Mouse (Mus musculus) intestine, embryonic 14.5 days (tissue): ENCODE data around the gene Trmt1l. TPM values are rescaled to one million over a fixed set of nuclear protein-coding genes. Genes with fewer than 3 reads are reported as not detected.

Experiments
- ATAC-seq: fragments of 200-750 bp; cut with Nextera tagmentation; replicated peaks from 2 replicates; pipeline ENCODE4 v1.8.0; 2017; ENCODE audit warnings: low read depth, moderate number of reproducible peaks, moderate TSS enrichment, moderate library complexity; ENCODE audit not compliant: low FRiP score, low TSS enrichment
- DNase-seq: peaks from one replicate; pipeline ENCODE4 v3.0.0-alpha.2; 2018; ENCODE audit warnings: low spot score
- H3K27ac ChIP-seq: fragments of 300-500 bp; sonication (generic); 2 replicates; pipeline ENCODE4 v1.5.1; 2014; ENCODE audit warnings: low read depth, mild to moderate bottlenecking, control low read depth
- H3K27me3 ChIP-seq: fragments of 300-500 bp; sonication (generic); replicated peaks from 2 replicates; pipeline ENCODE4 v1.6.1; 2014; ENCODE audit warnings: low read length, control low read depth; ENCODE audit not compliant: control insufficient read depth, insufficient read depth
- H3K36me3 ChIP-seq: fragments of 300-500 bp; sonication (generic); 2 replicates; pipeline ENCODE4 v1.6.1; 2014; ENCODE audit warnings: low read length, control low read depth; ENCODE audit not compliant: control insufficient read depth, insufficient read depth
- H3K4me1 ChIP-seq: fragments of 300-500 bp; sonication (generic); replicated peaks from 2 replicates; pipeline ENCODE4 v1.6.1; 2014; ENCODE audit warnings: low read length, control low read depth, mixed read lengths; ENCODE audit not compliant: control insufficient read depth, insufficient read depth
- H3K4me2 ChIP-seq: fragments of 300-500 bp; sonication (generic); 2 replicates; pipeline ENCODE4 v1.6.1; 2014; ENCODE audit warnings: low read length
- H3K4me3 ChIP-seq: fragments of 300-500 bp; sonication (generic); 2 replicates; pipeline ENCODE4 v1.5.1; 2014; ENCODE audit warnings: low read depth, low read length, control low read depth, mixed read lengths
- H3K9ac ChIP-seq: fragments of 300-500 bp; sonication (generic); 2 replicates; pipeline ENCODE4 v1.6.1; 2014; ENCODE audit warnings: mild to moderate bottlenecking, low read length
- H3K9me3 ChIP-seq: fragments of 300-500 bp; sonication (generic); 2 replicates; pipeline ENCODE4 v1.6.1; 2016; ENCODE audit warnings: low read length, control low read depth; ENCODE audit not compliant: control insufficient read depth
- WGBS: fragments of 180-500 bp; shearing (Covaris S2); extraction: QIAGEN DNeasy Blood & Tissue Kit; methylation state at CpG from one replicate; pipeline ENCODE4 v1.1.7; 2014; 5-methylcytosine and 5-hydroxymethylcytosine counted together
- polyA plus RNA-seq: library from polyadenylated mRNA; unstranded; fragments of >200 nt; fragmentation: Nextera tagmentation; extraction: Ambion mirVana; gene quantifications from 2 replicates; pipeline ENCODE4 v1.2.1, GENCODE M21; 2014

The Trmt1l gene
- polyA plus RNA-seq, 1 experiment from 2014 or later, result 38.7 TPM

- 96% methylated on average over 1 of the region's 1 CpGs for WGBS
- Histone ChIP-seq H3K4me2 (no peak overlapping the region), H3K27ac (no peak overlapping the region), H3K27me3 (no peaks in the 10 kb centered on the region), H3K4me1 (no peaks in the 10 kb centered on the region; the same call in 1 of the 2 replicates), H3K36me3 (peaks cover 31% of the 10 kb centered on the region), H3K4me3 (no peak overlapping the region), H3K9ac (no peak overlapping the region), H3K9me3 (no peaks in the 10 kb centered on the region)
- ATAC-seq, result no peak
- no peak for DNase-seq
Observed at GRCm38 (mm10) chr1:151482497-151482896, 54.2 kb downstream of the Trmt1l start.

DNA sequence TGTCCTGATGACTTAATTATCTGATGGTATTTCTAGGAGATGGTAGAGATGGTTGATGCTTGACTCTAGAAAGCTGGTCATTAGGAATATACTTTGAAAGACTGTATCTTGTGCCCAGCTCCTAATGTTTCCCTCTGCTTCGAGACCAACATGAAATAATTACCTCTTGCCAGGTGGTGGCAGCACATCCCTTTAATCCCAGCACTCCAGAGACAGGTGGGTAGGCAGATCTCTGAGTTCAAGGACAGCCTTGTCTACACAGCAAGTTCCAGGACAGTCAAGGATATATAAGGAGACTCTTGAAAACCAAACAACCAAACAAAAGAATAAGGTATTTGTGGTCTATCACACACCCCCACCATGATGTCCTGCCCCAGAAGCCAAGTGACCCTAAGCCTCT is 55.2 kb downstream of the Trmt1l start:
- no peak for ATAC-seq

DNA sequence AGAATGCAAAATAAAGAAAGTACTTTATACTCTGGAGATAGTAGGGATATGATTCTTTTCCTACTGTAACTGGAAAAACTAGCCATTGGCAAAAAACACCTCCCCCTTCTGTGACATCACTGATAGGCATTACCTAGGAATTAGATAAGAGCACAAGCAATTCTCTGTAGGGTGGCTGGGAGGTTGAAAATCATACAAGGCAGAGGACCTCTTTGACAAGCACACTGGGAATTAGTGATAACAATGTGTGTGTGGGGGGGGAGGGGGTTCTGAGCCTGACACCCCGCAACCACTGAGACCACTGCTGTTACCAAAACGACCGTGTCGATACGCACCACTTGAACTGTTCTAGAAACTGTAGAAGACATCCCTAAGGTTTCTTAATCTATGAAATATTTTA is 56.4 kb downstream of the Trmt1l start:
- no peak overlapping the region for H3K4me2 ChIP-seq
- H3K36me3 ChIP-seq, result peaks cover 19% of the 10 kb centered on the region
- H3K9ac ChIP-seq, result no peak overlapping the region
- H3K4me1 ChIP-seq, result no peaks in the 10 kb centered on the region; the same call in none of the 2 replicates
- no peaks in the 10 kb centered on the region for H3K9me3 ChIP-seq
- H3K27ac ChIP-seq, result no peak overlapping the region
- no peak overlapping the region for H3K4me3 ChIP-seq
- H3K27me3 ChIP-seq, result no peaks in the 10 kb centered on the region
- WGBS, result 95% methylated on average over 5 of the region's 5 CpGs
- DNase-seq, result no peak
- ATAC-seq, result no peak

More for the DNA sequence above, 55.2 kb downstream of the Trmt1l start:
- no peaks in the 10 kb centered on the region for H3K27me3 ChIP-seq
- peaks cover 20% of the 10 kb centered on the region for H3K36me3 ChIP-seq
- no peak overlapping the region for H3K27ac ChIP-seq
- H3K9ac ChIP-seq, result no peak overlapping the region
- DNase-seq, result no peak
- no peak overlapping the region for H3K4me3 ChIP-seq
- no peaks in the 10 kb centered on the region; the same call in none of the 2 replicates for H3K4me1 ChIP-seq
- H3K9me3 ChIP-seq, result no peaks in the 10 kb centered on the region
- H3K4me2 ChIP-seq, result no peak overlapping the region
- 59% methylated on average over 1 of the region's 1 CpGs for WGBS

GRCm38 (mm10) chr1:151489806-151490205 is 61.5 kb downstream of the Trmt1l start:
- H3K4me2 ChIP-seq, result no peak overlapping the region
- no peak overlapping the region for H3K9ac ChIP-seq
- DNase-seq, result no peak
- WGBS, result 83% methylated on average over 6 of the region's 6 CpGs
- no peak overlapping the region for H3K27ac ChIP-seq
- no peaks in the 10 kb centered on the region for H3K27me3 ChIP-seq
- no peaks in the 10 kb centered on the region; the same call in 1 of the 2 replicates for H3K4me1 ChIP-seq
- no peaks in the 10 kb centered on the region for H3K36me3 ChIP-seq
- H3K9me3 ChIP-seq, result no peaks in the 10 kb centered on the region
- H3K4me3 ChIP-seq, result no peak overlapping the region
- no peak for ATAC-seq

DNA sequence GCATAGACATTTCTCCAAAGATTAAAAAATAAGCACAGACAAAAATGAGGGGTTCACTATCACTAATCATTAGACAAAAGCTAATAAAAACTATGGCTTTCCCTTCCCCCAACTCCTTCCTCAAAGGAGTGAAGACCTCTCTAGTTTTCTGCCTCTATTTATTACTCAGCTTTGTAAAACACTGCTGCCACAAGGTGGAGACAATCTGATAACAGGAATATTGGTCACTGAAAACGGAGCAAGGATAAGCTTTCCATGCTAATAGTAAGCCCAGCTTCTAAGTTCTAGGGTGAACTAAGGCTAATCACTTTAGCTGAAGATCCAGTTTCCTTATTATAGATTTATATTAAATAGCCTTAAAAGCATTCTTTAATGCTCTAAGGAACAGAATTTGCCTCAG is 64.1 kb downstream of the Trmt1l start:
- ATAC-seq, result no peak
- DNase-seq, result no peak
- Histone ChIP-seq H3K27ac (no peak overlapping the region), H3K4me3 (no peak overlapping the region), H3K4me1 (no peaks in the 10 kb centered on the region; the same call in 1 of the 2 replicates), H3K9me3 (no peaks in the 10 kb centered on the region), H3K9ac (no peak overlapping the region), H3K36me3 (no peaks in the 10 kb centered on the region), H3K27me3 (no peaks in the 10 kb centered on the region), H3K4me2 (no peak overlapping the region)
- 46% methylated on average over 1 of the region's 1 CpGs for WGBS

- Histone ChIP-seq H3K9ac (no peak overlapping the region), H3K4me2 (no peak overlapping the region), H3K36me3 (no peaks in the 10 kb centered on the region), H3K4me1 (peaks cover 7% of the 10 kb centered on the region), H3K27ac (no peak overlapping the region), H3K9me3 (no peaks in the 10 kb centered on the region), H3K4me3 (no peak overlapping the region), H3K27me3 (no peaks in the 10 kb centered on the region)
- ATAC-seq (no peak), DNase-seq (no peak)
Observed at GRCm38 (mm10) chr1:151493826-151494225, 65.5 kb downstream of the Trmt1l start.

DNA sequence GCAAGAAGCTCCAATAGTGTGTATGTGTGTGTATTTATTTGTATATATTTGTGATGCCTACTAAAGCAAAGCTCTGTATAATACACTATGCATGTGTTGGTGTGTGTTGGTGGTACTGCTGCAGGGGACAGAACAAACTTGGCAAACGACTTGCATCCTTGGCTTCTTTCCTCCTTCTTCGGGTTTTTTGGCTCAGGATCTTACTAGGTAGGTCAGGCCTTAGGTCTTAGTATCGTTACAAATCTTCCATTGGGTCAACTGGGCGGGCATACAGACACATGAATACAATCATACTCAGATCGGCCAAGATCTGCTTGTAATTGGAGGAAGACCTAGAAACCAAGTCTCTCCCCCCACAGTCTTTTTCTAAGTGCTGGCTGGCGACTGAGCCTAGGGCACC is 66.4 kb downstream of the Trmt1l start:
- DNase-seq (no peak), ATAC-seq (no peak)
- Histone ChIP-seq H3K27ac (no peak overlapping the region), H3K9ac (no peak overlapping the region), H3K4me2 (no peak overlapping the region), H3K4me3 (no peak overlapping the region), H3K4me1 (peaks cover 11% of the 10 kb centered on the region), H3K27me3 (no peaks in the 10 kb centered on the region), H3K36me3 (no peaks in the 10 kb centered on the region), H3K9me3 (no peaks in the 10 kb centered on the region)
- 81% methylated on average over 6 of the region's 6 CpGs for WGBS

GRCm38 (mm10) chr1:151495635-151496285 is 67.4 kb downstream of the Trmt1l start:
- Histone ChIP-seq H3K4me2 (no peak overlapping the region), H3K9ac (no peak overlapping the region), H3K27ac (no peak overlapping the region), H3K4me1 (peaks cover 11% of the 10 kb centered on the region), H3K27me3 (no peaks in the 10 kb centered on the region), H3K36me3 (no peaks in the 10 kb centered on the region), H3K9me3 (no peaks in the 10 kb centered on the region), H3K4me3 (no peak overlapping the region)
- ATAC-seq (no peak), DNase-seq (no peak)
- WGBS, result 80% methylated on average over 2 of the region's 2 CpGs

DNA sequence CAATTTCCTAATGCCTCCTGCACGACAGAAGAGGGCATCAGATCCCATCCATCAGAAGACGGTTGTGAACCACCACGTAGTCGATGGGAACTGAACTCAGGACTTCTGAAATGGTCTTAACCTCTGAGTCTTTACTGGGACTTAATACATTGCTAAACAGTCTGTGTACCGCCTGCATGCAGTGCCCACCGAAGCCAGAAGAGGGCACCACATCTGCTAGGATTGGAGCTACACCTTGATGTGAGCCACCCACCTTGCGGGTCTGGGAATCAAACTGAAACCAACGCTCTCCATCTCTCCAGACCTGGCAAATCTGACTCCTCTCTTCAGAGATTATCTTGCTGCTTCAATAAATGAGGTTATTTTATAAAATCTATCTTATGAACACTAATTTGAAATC is 68.7 kb downstream of the Trmt1l start:
- Histone ChIP-seq H3K27me3 (no peaks in the 10 kb centered on the region), H3K4me1 (peaks cover 11% of the 10 kb centered on the region), H3K4me2 (no peak overlapping the region), H3K27ac (no peak overlapping the region), H3K9me3 (no peaks in the 10 kb centered on the region), H3K9ac (no peak overlapping the region), H3K36me3 (no peaks in the 10 kb centered on the region), H3K4me3 (no peak overlapping the region)
- DNase-seq (peak; percentile 74), ATAC-seq (no peak)
- WGBS, result 86% methylated on average over 8 of the region's 8 CpGs
